Mouse (Mus musculus) heart, embryonic 16.5 days (tissue): ENCODE measurements at regions not wholly inside any gene's neighbourhood (a gene's known extent, or its start where the extent isn't known, plus 50 kb on each side); places are given as distances from the start of the nearest gene placed in this dataset.

Experiments used
- ATAC-seq: fragments of 200-750 bp; cut with Nextera tagmentation; replicated peaks from 2 replicates; pipeline ENCODE4 v1.8.0; 2017; ENCODE audit warnings: moderate number of reproducible peaks; ENCODE audit not compliant: insufficient read depth, low FRiP score; ENCODE audit errors: extremely low read depth
- H3K27ac ChIP-seq: fragments of 300-500 bp; sonication (generic); 2 replicates; pipeline ENCODE4 v1.5.1; 2014; ENCODE audit warnings: mild to moderate bottlenecking, low read length, control low read depth, moderate library complexity
- H3K27me3 ChIP-seq: fragments of 300-500 bp; sonication (generic); 2 replicates; pipeline ENCODE4 v1.6.1; 2014; ENCODE audit warnings: low read length, mixed read lengths; ENCODE audit not compliant: control insufficient read depth, insufficient read depth
- H3K36me3 ChIP-seq: fragments of 300-500 bp; sonication (generic); 2 replicates; pipeline ENCODE4 v1.6.1; 2014; ENCODE audit not compliant: control insufficient read depth, insufficient read depth
- H3K4me1 ChIP-seq: fragments of 300-500 bp; sonication (generic); 2 replicates; pipeline ENCODE4 v1.6.1; 2014; ENCODE audit warnings: low read length, mixed read lengths; ENCODE audit not compliant: control insufficient read depth, insufficient read depth
- H3K4me2 ChIP-seq: fragments of 300-500 bp; sonication (generic); 2 replicates; pipeline ENCODE4 v1.6.1; 2014; ENCODE audit warnings: low read depth, mild to moderate bottlenecking, control low read depth, low read length
- H3K4me3 ChIP-seq: fragments of 300-500 bp; sonication (generic); 2 replicates; pipeline ENCODE4 v1.5.1; 2014; ENCODE audit warnings: mild to moderate bottlenecking, control low read depth, low read length
- H3K9ac ChIP-seq: fragments of 300-500 bp; sonication (generic); 2 replicates; pipeline ENCODE4 v1.6.1; 2014; ENCODE audit warnings: low read length, control low read depth
- H3K9me3 ChIP-seq: fragments of 300-500 bp; sonication (generic); replicated peaks from 2 replicates; pipeline ENCODE4 v1.6.1; 2016; ENCODE audit warnings: low read length; ENCODE audit not compliant: control insufficient read depth
- WGBS: fragments of 180-500 bp; shearing (Covaris S2); extraction: QIAGEN DNeasy Blood & Tissue Kit; methylation state at CpG from one replicate; pipeline ENCODE4 v1.1.7; 2014; 5-methylcytosine and 5-hydroxymethylcytosine counted together

DNA sequence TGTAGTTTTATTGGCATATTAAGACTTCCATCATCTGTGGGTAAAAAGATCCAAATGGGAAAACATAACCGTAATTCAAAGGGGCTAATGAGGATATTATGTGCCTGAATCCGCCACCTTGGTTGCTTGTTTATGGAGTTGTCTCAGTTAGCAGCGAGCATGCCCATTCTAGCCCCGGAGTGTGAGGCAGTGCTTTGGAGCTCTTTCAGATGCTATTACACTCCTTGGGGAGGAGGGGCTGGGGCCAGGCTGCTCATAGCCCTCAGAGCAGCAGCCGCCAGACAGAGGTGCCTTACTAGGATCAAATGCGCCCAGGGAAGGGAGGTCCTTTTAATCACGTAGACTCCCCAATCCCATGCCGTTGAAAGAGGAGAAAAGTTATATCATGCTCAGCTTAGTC lies 60.9 kb upstream of the Msx2 start:
- no peak overlapping the region for H3K4me3 ChIP-seq
- WGBS: 53% methylated on average over 8 of the region's 8 CpGs
- no peak overlapping the region for H3K27ac ChIP-seq
- H3K9me3 ChIP-seq: no peaks in the 10 kb centered on the region
- ATAC-seq: no peak
- no peaks in the 10 kb centered on the region for H3K4me1 ChIP-seq
- H3K27me3 ChIP-seq: no peaks in the 10 kb centered on the region
- H3K4me2 ChIP-seq: no peak overlapping the region
- no peak overlapping the region for H3K9ac ChIP-seq
- H3K36me3 ChIP-seq: no peaks in the 10 kb centered on the region

DNA sequence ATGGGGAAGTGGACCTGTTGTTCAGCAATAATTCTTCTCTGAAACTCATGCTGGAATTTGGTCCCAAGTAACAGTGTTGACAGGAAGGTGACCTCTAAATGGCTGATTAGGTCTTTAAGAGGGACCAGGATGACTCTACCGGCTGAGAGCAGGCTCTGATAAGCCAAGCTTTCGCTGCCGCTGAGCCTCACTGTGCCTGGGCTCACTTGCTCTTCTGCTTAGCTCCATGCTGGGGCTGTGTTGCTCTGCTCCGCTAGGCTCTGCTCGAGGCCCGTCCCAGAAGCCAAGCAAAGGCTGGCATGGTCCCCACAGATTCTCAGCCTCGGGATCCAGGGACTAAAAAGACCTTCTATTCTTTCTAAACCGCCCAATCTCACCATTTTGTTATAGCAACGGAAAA lies 54.0 kb upstream of the Msx2 start:
- no peak overlapping the region for H3K4me2 ChIP-seq
- no peaks in the 10 kb centered on the region for H3K9me3 ChIP-seq
- H3K4me3 ChIP-seq: no peak overlapping the region
- H3K9ac ChIP-seq: no peak overlapping the region
- WGBS: 39% methylated on average over 9 of the region's 9 CpGs
- peaks cover 5% of the 10 kb centered on the region for H3K4me1 ChIP-seq
- no peaks in the 10 kb centered on the region for H3K36me3 ChIP-seq
- no peaks in the 10 kb centered on the region for H3K27me3 ChIP-seq
- ATAC-seq: no peak
- H3K27ac ChIP-seq: no peak overlapping the region

DNA sequence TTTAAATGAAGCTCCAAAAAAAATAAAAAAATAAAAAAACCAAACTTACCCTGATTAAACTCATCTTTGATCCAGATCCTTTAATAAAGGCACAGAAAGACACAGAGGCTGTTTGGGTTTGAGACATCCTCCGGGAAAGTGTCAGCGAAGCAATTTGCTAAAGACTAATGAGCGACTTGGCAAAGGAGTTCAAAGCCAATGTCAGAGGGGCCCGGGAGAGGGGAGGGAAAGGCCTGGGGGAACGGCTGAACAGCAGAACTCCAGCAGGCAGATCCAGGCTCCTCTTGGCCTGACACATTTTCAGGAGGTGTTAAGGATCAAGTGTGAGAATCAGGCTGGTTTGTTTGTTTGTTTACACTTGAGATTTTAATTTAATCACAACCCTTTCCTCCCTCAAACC lies 49.9 kb upstream of the Msx2 start:
- Histone ChIP-seq H3K4me3 (no peak overlapping the region), H3K9me3 (no peaks in the 10 kb centered on the region), H3K4me1 (peaks cover 8% of the 10 kb centered on the region), H3K9ac (no peak overlapping the region), H3K27me3 (no peaks in the 10 kb centered on the region), H3K27ac (no peak overlapping the region), H3K4me2 (no peak overlapping the region), H3K36me3 (no peaks in the 10 kb centered on the region)
- 31% methylated on average over 5 of the region's 5 CpGs for WGBS
- no peak for ATAC-seq
